Mouse (Mus musculus) left cerebral cortex, postnatal 36 days (tissue): ENCODE data around the gene Stab1. TPM values are rescaled to one million over a fixed set of nuclear protein-coding genes. Genes with fewer than 3 reads are reported as not detected.

Experiments
- DNase-seq, 2 experiments: peaks; one replicate each; pipeline ENCODE4 v3.0.0; 2021 to 2022; ENCODE audit warnings: low spot score in 2 of 2, mixed read lengths in 1 of 2
- intact Hi-C: fragments of 180-260 bp; cut with DNase I; formaldehyde crosslinking; loops from one replicate; pipeline ENCODE4 v1.15.1; 2025
- total RNA-seq, 2 experiments: library from RNA; stranded (reverse); gene quantifications; 2 replicates each; pipeline ENCODE4 v1.2.3; 2021

The Stab1 gene
- total RNA-seq, 2 experiments from 2014 or later, result 22.5 to 23.5 TPM

DNA sequence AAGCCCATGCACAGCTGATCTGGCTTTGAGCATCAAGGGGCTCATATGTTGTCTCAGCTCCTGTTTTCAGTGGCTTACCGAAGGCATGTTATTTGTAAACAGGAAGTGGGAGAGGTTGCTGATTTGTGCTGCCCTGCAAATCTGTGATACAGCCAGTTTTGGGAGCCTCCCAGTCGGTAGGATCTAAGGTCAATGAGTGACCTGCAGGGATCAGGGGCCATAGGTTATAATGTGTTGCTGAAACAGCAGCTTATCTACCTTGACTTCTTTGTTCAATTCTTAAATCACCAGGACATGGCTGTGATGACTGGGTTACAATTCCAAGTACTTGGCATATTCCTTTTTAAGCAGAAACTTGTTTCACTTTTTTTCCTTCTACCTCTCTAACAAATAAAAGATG, 52.9 kb downstream of the Stab1 start:
- no peak for DNase-seq
- intact Hi-C loops, result no loop called here

- intact Hi-C loops, result no loop called here
- no peak for DNase-seq
Observed at GRCm38 (mm10) chr14:31114011-31114410, 54.4 kb downstream of the Stab1 start.

DNA sequence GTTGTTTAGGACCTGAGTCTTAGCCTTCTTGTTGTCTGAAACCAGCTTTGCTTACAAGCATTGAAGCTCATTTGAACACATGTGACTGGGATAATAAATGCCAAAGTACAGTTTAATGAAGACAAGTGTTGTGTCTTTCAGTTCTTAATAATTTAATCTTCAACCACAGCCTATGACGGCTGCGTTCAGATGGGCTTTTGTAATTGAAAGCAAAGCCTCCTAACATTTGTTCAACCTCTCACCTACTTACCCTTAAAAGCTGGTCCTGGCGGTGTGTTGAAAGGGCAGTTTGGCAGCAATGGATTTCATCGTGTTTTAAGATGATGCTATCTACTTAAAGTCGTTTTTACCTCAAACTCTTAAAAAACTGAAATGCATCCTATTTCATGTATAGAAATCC, 56.3 kb downstream of the Stab1 start:
- no peak for DNase-seq
- intact Hi-C loops, result no loop called here

DNA sequence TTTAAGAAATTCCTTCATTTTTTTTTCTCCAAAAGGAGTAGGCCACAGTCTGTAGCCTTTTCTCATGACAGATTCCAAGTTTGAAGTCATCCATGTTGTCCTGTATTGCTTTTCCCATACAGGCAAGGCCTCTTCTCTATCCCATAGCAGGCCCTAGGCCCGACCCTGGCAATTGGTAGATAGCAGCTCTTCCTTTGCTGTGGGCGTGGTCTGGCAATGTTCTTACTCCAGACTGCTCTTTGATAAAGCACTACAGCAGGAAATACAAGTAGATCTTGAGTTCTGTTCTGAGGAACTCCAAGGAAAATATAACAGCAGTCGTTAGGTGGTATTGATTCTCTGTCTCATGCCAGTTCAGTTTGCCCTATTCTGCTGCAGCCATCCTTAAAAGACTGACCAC, 57.8 kb downstream of the Stab1 start:
- DNase-seq, result no peak
- intact Hi-C loops, result no loop called here

GRCm38 (mm10) chr14:31105156-31105555, 63.3 kb downstream of the Stab1 start:
- intact Hi-C loops, result no loop called here
- no peak for DNase-seq

DNA sequence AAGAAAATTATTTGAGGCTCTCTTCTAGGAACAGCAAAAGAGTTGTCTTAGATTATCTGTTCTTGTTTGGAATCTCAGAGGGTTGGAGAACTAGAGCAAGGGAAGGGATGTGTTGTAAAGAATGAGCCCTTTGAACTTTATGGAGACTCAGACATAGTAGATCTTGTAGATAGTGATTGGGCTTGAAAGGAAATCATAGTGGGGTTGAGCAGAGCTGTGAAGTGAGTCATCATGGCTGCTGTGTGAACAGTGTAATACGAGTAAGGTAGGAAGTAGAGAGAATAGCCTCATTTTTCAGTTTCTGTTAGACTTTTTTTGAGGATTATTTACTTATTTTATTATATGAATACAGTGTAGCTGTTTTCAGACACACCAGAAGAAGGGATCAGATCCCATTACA, 78.5 kb downstream of the Stab1 start:
- intact Hi-C loops, result no loop called here
- DNase-seq, result no peak

Other genes with a start within 250 kb of the Stab1 start
- 10 to 100 TPM; 19.5 to 24.1 TPM for gene Itih3, start 244.9 kb downstream of the Stab1 start, total RNA-seq
- gene Itih1, start 225.4 kb downstream of the Stab1 start, total RNA-seq, result not detected
- gene Nek4, start 217.3 kb downstream of the Stab1 start, total RNA-seq, result 10 to 100 TPM; 17.0 to 19.8 TPM
- 10 to 100 TPM; 27.9 to 43.2 TPM for gene Glt8d1, start 167.2 kb downstream of the Stab1 start, total RNA-seq
- 100 to 1,000 TPM; 151 to 164 TPM for gene Spcs1, start 167.0 kb downstream of the Stab1 start, total RNA-seq
- 10 to 100 TPM; 50.1 to 57.6 TPM for gene Pbrm1, start 149.5 kb downstream of the Stab1 start, total RNA-seq
- 10 to 100 TPM; 41.8 to 53.9 TPM for gene Gnl3, start 149.5 kb downstream of the Stab1 start, total RNA-seq
- gene Smim4, start 39.7 kb downstream of the Stab1 start, total RNA-seq, result 10 to 100 TPM; 24.6 to 32.9 TPM
- 1 to 10 TPM; 2.8 to 4.6 TPM for gene Nt5dc2, start 37.6 kb downstream of the Stab1 start, total RNA-seq
- 100 to 1,000 TPM in 1 of 2 experiments, 10 to 100 TPM in 1; 41.9 to 150 TPM for gene Tnnc1, start 39.7 kb upstream of the Stab1 start, total RNA-seq
- 100 to 1,000 TPM; 373 to 412 TPM for gene Nisch, start 48.3 kb upstream of the Stab1 start, total RNA-seq
- 1 to 10 TPM; 4.4 to 5.8 TPM for gene Sema3g, start 49.2 kb upstream of the Stab1 start, total RNA-seq
- gene Phf7, start 82.7 kb upstream of the Stab1 start, total RNA-seq, result 1 to 10 TPM; 4.4 to 4.6 TPM
- gene Bap1, start 82.8 kb upstream of the Stab1 start, total RNA-seq, result 100 to 1,000 TPM; 144 to 148 TPM
- 1 to 10 TPM; 4.7 to 4.9 TPM for gene Dnah1, start 155.3 kb upstream of the Stab1 start, total RNA-seq
- gene Capn7, start 168.0 kb upstream of the Stab1 start, total RNA-seq, result 10 to 100 TPM; 31.0 to 39.9 TPM